Mouse (Mus musculus): ENCODE measurements at regions not wholly inside any gene's neighbourhood (a gene's known extent, or its start where the extent isn't known, plus 50 kb on each side); places are given as distances from the start of the nearest gene placed in this dataset.

DNA sequence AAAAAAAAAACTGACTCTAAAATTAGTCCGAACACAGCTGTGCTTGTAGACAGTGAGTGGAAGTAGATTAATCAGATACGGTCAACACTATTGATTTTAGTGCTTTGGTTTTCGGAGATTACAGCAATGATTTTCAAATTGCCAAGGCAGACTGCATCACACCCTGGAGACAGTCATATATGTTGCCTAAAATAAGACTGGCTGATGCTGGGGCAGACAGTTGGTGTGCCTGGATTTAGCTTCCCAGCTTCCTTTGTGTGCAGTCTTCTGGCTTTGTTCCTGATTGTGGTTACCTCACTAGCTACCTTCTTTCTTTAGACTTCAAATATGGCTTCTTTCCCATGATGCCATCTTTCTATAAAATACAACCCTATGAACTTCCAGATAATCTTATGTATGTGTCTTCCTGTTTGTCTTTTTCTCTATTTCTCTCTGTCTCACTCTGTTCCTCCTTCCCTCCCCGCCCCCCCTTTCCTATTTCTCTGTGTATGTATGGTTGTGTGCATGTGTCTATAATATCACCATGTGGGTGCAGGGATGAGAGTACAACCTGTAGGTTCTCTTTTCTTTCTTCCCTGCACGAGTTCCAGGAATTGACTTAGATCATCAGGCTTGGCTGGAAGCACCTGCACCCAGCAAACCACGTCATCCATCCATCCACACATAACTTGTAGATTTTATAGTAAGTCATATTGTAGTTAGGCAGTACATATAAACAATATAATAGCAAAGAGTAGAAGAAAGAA, 199.7 kb upstream of the Gm9008 start:
- no peaks in the 10 kb centered on the region for H3K27me3 ChIP-seq
- in situ Hi-C loops (cut with MboI; ENCODE audit: low pct_unique_long_range_greater_than_20kb), result no loop called here
- ChIA-PET POLR2A (no interaction called here), CTCF (no interaction called here)
- DNase-seq (ENCODE audit: low read depth, low spot score) (no peak), ATAC-seq (no peak)
- TF ChIP-seq CTCF (IDR thresholded peaks at IDR 0.05), result no peak

GRCm38 (mm10) chr6:76688831-76689230, 191.2 kb upstream of the Gm9008 start:
- in situ Hi-C loops (cut with MboI; ENCODE audit: low pct_unique_long_range_greater_than_20kb), result no loop called here
- no peaks in the 10 kb centered on the region for H3K27me3 ChIP-seq
- POLR2A ChIA-PET, result no interaction called here
- no peak for ATAC-seq
- no peak for DNase-seq (ENCODE audit: low read depth, low spot score)
- CTCF ChIA-PET, result no interaction called here
- TF ChIP-seq CTCF (IDR thresholded peaks at IDR 0.05), result no peak

GRCm38 (mm10) chr6:76639583-76639982, 142.0 kb upstream of the Gm9008 start:
- no peak for ATAC-seq
- CTCF ChIA-PET, result no interaction called here
- H3K27me3 ChIP-seq, result no peaks in the 10 kb centered on the region
- no peak for TF ChIP-seq CTCF (IDR thresholded peaks at IDR 0.05)
- no peak for DNase-seq (ENCODE audit: low read depth, low spot score)
- POLR2A ChIA-PET, result no interaction called here
- in situ Hi-C loops (cut with MboI; ENCODE audit: low pct_unique_long_range_greater_than_20kb), result no loop called here

DNA sequence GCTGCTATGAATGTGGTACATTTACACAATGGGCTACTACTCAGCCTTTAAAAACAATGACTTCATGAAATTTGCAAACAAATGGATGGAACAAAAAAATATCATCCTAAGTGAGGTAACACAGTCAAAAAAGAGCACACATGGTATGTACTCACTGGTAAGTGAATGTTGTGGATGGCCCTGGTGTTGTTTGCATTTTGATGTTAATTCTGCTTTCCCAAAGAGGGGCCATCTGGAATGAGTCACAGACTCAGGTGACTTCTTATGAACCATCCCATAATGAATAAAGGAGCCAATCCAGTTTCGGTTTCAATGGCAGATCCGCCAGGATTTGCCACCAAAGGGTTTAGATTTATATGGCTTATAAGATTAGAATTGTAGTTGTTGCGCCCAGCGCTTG, 130.8 kb upstream of the Gm9008 start:
- POLR2A ChIA-PET, result no interaction called here
- ATAC-seq (no peak), DNase-seq (ENCODE audit: low read depth, low spot score) (no peak)
- no peaks in the 10 kb centered on the region for H3K27me3 ChIP-seq
- CTCF ChIA-PET, result interaction anchor here (1.5 kb wide), 1 partner anchor 10 kb away, joined by 4 read pairs; no protein-coding TSS in a partner anchor
- no peak for TF ChIP-seq CTCF (IDR thresholded peaks at IDR 0.05)
- in situ Hi-C loops (cut with MboI; ENCODE audit: low pct_unique_long_range_greater_than_20kb), result no loop called here

DNA sequence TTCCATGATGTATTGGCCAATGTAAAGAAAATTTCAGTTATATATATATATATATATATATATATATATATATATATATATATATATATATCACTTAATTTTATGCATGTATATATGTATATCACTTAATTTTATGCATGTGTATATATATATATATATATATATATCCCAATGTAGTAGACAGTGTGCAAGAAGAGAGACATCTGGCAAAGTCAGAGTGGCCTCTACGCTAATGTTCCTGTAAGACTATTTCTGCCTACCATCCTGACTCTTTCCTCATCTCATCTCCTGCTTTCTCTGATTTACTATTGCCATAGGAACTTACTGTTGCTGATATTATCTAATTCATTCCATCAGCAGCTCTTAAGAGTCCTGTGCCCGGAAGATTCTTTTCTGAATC, 123.9 kb upstream of the Gm9008 start:
- ChIA-PET CTCF (no interaction called here), POLR2A (no interaction called here)
- ATAC-seq (no peak), DNase-seq (ENCODE audit: low read depth, low spot score) (no peak)
- in situ Hi-C loops (cut with MboI; ENCODE audit: low pct_unique_long_range_greater_than_20kb), result no loop called here
- TF ChIP-seq CTCF (IDR thresholded peaks at IDR 0.05), result no peak
- H3K27me3 ChIP-seq, result no peaks in the 10 kb centered on the region

- CTCF ChIA-PET, result no interaction called here
- POLR2A ChIA-PET, result no interaction called here
- H3K27me3 ChIP-seq, result no peaks in the 10 kb centered on the region
- DNase-seq (ENCODE audit: low read depth, low spot score) (no peak), ATAC-seq (no peak)
- in situ Hi-C loops (cut with MboI; ENCODE audit: low pct_unique_long_range_greater_than_20kb), result no loop called here
- TF ChIP-seq CTCF (IDR thresholded peaks at IDR 0.05), result no peak
These were observed 123.2 kb upstream of the Gm9008 start for GRCm38 (mm10) chr6:76620754-76621204.
